Mouse (Mus musculus): Measurements from ENCODE around the gene Mcrs1. TPM values are rescaled to one million over a fixed set of nuclear protein-coding genes. Genes with fewer than 3 reads are reported as not detected.

Gene Mcrs1
- polyA plus RNA-seq, 1 experiment from 2014 or later = 174 TPM

DNA sequence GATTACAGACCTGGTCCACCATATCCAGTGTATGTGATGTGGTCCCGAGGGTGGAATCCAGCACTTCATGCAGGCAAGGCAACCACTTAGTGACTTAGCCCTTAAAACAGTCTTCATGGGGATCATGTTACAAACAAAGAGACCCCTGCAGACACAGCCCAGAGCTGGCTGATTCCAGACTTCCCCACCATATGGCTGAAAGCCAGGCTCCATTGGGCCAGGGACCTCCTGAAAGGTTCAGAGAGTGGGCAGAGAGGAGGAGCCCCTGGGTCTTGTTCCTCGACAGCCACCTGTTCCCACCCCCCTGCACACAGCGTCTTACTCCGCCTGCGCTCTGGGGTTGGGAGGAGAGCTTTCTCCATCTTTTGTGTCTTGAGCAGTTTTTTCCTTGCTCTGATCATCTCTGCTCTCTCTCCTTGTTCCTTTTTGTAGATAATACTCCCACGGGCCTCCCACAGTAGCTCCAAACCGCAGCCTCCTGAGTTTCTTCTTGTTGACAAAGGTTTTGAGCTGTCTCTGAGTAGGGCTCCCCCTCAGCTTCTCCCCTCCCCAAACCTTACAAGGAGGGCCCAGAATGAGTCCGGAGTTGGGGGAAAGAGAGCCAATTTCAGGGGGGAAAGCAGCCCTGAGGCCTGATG is 30.3 kb downstream of the Mcrs1 start:
- DNase-seq (ENCODE audit: low spot score) = no peak
- Histone ChIP-seq H3K36me3 (no peaks in the 10 kb centered on the region), H3K4me3 (no peak overlapping the region), H3K27ac (no peak overlapping the region), H3K9me3 (no peaks in the 10 kb centered on the region), H3K27me3 (ENCODE audit: insufficient read depth, poor library complexity, severe bottlenecking) (peaks cover 73% of the 10 kb centered on the region), H3K4me1 (peaks cover 40% of the 10 kb centered on the region)
- WGBS = 8% methylated on average over 8 of the region's 8 CpGs

DNA sequence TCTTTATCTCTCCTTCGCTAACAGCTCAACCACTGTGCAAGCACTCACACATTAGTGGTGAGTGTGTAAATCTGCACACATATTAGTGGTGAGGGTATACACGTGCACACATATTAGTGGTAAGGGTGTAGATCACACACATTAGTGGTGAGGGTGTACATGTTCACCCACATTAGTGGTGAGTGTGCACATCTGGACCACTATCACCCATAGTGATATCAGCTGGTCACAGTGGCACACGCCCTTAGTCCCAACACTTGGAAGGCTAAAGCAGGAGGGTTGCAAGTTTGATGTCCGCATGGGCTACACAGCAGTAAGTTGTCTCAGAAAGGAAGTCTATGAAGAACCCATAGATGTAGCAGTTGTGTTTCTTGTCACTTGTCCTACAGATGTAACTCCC is 34.1 kb downstream of the Mcrs1 start:
- DNase-seq (ENCODE audit: low spot score) = no peak
- H3K27me3 ChIP-seq (ENCODE audit: insufficient read depth, poor library complexity, severe bottlenecking) = peaks cover 35% of the 10 kb centered on the region
- no peak overlapping the region for H3K4me3 ChIP-seq
- WGBS = 79% methylated on average over 4 of the region's 4 CpGs
- no peaks in the 10 kb centered on the region for H3K9me3 ChIP-seq
- 0 out of 2 replicates have a peak, but pooled peaks cover 11% of the 10 kb centered on the region for H3K4me1 ChIP-seq
- H3K27ac ChIP-seq = no peak overlapping the region
- H3K36me3 ChIP-seq = peaks cover 22% of the 10 kb centered on the region

DNA sequence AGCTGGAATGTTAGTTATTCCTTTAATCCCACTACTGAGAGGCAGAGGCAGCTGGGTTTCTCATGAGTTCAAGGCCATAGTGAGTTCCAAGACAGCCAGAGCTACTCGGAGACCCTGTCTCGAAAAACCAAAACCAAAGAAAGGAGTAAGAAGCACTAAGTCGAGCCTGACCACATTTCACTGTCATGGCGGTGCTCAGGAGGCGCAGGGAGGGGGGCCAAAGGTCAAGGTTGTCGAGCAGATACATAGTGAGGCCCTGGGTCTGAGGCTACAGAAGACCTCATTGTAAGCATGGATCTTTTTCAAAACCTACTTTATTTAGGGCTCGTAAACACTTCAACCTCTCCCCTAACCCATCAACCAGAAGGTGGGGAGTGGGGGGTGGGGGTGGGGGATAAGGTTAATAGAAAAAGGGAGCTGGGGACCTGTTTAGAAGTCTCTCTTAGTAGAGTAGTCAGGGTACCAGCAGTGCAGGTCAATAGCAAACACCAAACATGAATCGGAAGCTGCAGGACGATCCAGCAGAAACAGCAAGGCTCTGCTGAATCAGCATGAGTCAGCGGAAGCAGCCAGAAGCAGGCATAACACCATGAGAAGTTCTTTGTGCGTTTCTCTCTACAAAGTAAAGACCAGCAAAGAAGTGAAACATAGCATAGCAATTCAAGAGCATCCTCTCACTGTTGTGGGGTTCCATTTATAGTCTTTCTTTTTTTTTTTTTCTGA is 35.9 kb downstream of the Mcrs1 start:
- H3K4me3 ChIP-seq = no peak overlapping the region
- H3K36me3 ChIP-seq = peaks cover 39% of the 10 kb centered on the region
- H3K4me1 ChIP-seq = 0 out of 2 replicates have a peak, but pooled peaks cover 5% of the 10 kb centered on the region
- DNase-seq (ENCODE audit: low spot score) = no peak
- no peak overlapping the region for H3K27ac ChIP-seq
- H3K9me3 ChIP-seq = no peaks in the 10 kb centered on the region
- 84% methylated on average over 11 of the region's 11 CpGs for WGBS
- peaks cover 18% of the 10 kb centered on the region for H3K27me3 ChIP-seq (ENCODE audit: insufficient read depth, poor library complexity, severe bottlenecking)

DNA sequence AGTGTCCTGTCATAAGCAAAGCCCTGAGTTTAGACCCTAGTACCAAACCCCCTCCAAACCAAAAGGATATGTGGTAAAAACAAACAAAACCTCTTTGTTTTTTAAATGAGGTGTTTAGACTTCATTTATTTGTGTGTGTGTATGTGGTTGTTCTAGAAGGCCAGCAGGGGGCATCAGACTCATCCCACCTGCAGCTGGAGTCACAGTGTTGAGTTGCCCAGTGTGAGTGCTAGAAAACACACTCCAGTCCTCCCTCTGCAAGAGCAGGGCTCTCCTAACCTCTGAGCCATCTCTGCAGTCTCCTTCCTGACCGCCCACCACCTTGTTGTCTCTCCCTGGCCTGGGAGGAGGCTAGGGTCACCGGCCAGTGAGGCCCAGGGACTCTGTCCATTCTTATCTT is 36.8 kb downstream of the Mcrs1 start:
- WGBS = 65% methylated on average over 2 of the region's 2 CpGs
- H3K27ac ChIP-seq = no peak overlapping the region
- H3K4me1 ChIP-seq = 0 out of 2 replicates have a peak, but pooled peaks cover 5% of the 10 kb centered on the region
- no peak overlapping the region for H3K4me3 ChIP-seq
- no peak for DNase-seq (ENCODE audit: low spot score)
- H3K27me3 ChIP-seq (ENCODE audit: insufficient read depth, poor library complexity, severe bottlenecking) = peaks cover 8% of the 10 kb centered on the region
- H3K9me3 ChIP-seq = no peaks in the 10 kb centered on the region
- peaks cover 49% of the 10 kb centered on the region for H3K36me3 ChIP-seq

DNA sequence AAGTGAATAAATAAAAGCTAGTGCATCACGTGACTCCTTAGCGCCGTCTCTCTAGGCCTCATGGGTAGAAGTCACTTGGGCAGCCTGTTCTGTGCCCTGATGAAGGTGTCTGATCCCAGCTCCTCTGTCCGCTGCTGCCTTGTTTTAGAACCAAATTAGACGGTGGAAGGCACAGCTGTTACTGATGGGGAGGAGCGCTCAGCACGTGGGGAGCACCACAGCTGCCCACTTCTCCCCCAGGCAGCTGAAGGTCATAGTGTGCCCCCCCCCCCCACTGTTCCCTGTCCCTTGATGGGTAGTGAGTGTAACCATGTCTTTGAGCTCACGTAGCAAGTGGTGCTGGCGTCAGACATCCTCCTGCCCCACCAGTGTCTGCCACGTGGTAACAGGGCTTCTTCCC is 38.6 kb downstream of the Mcrs1 start:
- no peak for DNase-seq (ENCODE audit: low spot score)
- H3K36me3 ChIP-seq = peaks cover 66% of the 10 kb centered on the region
- H3K4me1 ChIP-seq = 0 out of 2 replicates have a peak, but pooled peaks cover 5% of the 10 kb centered on the region
- no peak overlapping the region for H3K27ac ChIP-seq
- WGBS = 86% methylated on average over 10 of the region's 10 CpGs
- H3K27me3 ChIP-seq (ENCODE audit: insufficient read depth, poor library complexity, severe bottlenecking) = no peaks in the 10 kb centered on the region
- H3K9me3 ChIP-seq = no peaks in the 10 kb centered on the region
- no peak overlapping the region for H3K4me3 ChIP-seq

DNA sequence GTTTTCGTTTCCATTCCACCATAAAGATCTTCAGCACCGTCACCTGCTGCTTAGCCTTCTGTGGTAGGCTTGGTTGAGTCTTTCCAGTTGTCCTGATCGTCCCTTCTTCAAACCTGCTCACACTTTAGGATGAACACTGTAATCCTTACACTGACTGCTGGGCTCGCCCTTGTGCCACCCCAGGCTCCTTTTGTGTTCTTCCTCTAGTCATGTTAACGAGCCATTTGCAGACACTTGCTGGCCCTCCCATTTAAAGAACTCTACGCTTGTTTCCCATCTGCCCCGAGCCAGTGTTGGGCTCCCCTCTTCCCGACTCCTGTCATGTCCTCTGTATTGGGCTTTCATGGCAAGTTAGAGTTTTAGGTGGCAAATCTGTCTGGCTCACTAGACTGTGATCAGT is 45.8 kb downstream of the Mcrs1 start:
- Histone ChIP-seq H3K27ac (no peak overlapping the region), H3K9me3 (no peaks in the 10 kb centered on the region), H3K27me3 (ENCODE audit: insufficient read depth, poor library complexity, severe bottlenecking) (no peaks in the 10 kb centered on the region), H3K36me3 (peaks cover 84% of the 10 kb centered on the region), H3K4me1 (0 out of 2 replicates have a peak, but pooled peaks cover 3% of the 10 kb centered on the region), H3K4me3 (no peak overlapping the region)
- 83% methylated on average over 8 of the region's 8 CpGs for WGBS
- no peak for DNase-seq (ENCODE audit: low spot score)

- Histone ChIP-seq H3K9me3 (no peaks in the 10 kb centered on the region), H3K36me3 (peaks cover 72% of the 10 kb centered on the region), H3K4me3 (no peak overlapping the region), H3K27me3 (ENCODE audit: insufficient read depth, poor library complexity, severe bottlenecking) (no peaks in the 10 kb centered on the region), H3K4me1 (no peaks in the 10 kb centered on the region), H3K27ac (no peak overlapping the region)
- no peak for DNase-seq (ENCODE audit: low spot score)
These were observed 53.0 kb downstream of the Mcrs1 start for GRCm38 (mm10) chr15:99198761-99199160.

GRCm38 (mm10) chr15:99195043-99195442 is 56.7 kb downstream of the Mcrs1 start:
- no peaks in the 10 kb centered on the region for H3K4me1 ChIP-seq
- no peak for DNase-seq (ENCODE audit: low spot score)
- H3K27ac ChIP-seq = no peak overlapping the region
- no peaks in the 10 kb centered on the region for H3K9me3 ChIP-seq
- no peaks in the 10 kb centered on the region for H3K27me3 ChIP-seq (ENCODE audit: insufficient read depth, poor library complexity, severe bottlenecking)
- peaks cover 71% of the 10 kb centered on the region for H3K36me3 ChIP-seq
- no peak overlapping the region for H3K4me3 ChIP-seq
- WGBS = 90% methylated on average over 6 of the region's 6 CpGs

DNA sequence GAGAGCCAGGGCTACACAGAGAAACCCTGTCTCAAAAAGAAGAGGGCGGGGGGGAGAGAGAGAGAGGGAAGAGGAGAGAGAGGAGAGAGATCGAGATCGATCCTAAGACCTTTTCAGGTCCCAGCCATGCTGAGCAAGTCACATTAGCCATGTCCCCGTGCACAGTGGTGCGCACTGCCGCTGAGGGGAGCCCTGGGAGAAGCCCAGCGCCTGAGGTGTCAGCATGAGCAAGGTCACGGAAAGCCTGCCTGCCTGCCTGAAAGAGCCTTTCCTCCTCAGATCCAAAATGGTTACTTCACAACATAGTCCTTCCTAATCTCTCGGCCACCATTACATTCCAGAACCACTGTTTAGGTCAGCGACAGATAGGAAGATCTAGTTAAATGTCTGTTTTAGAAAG is 57.4 kb downstream of the Mcrs1 start:
- no peaks in the 10 kb centered on the region for H3K4me1 ChIP-seq
- 83% methylated on average over 10 of the region's 10 CpGs for WGBS
- DNase-seq (ENCODE audit: low spot score) = no peak
- H3K27me3 ChIP-seq (ENCODE audit: insufficient read depth, poor library complexity, severe bottlenecking) = no peaks in the 10 kb centered on the region
- H3K4me3 ChIP-seq = no peak overlapping the region
- H3K36me3 ChIP-seq = peaks cover 71% of the 10 kb centered on the region
- no peaks in the 10 kb centered on the region for H3K9me3 ChIP-seq
- no peak overlapping the region for H3K27ac ChIP-seq

Other genes starting within 250 kb of the Mcrs1 start
- 172 and 183 TPM in 2 replicates for gene Tuba1c, start 222.1 kb downstream of the Mcrs1 start, polyA plus RNA-seq (2016; fragmentation: Nextera tagmentation; extraction: Ambion mirVana)
- gene Prph, start 196.8 kb downstream of the Mcrs1 start, polyA plus RNA-seq (2016; fragmentation: Nextera tagmentation; extraction: Ambion mirVana) = 0.36 and 1.1 TPM in 2 replicates
- 35.7 TPM in 2 replicates for gene Troap, start 177.4 kb downstream of the Mcrs1 start, polyA plus RNA-seq (2016; fragmentation: Nextera tagmentation; extraction: Ambion mirVana)
- 0.12 and 0.20 TPM in 2 replicates for gene C1ql4, start 164.1 kb downstream of the Mcrs1 start, polyA plus RNA-seq (2016; fragmentation: Nextera tagmentation; extraction: Ambion mirVana)
- gene Dnajc22, start 158.8 kb downstream of the Mcrs1 start, polyA plus RNA-seq (2016; fragmentation: Nextera tagmentation; extraction: Ambion mirVana) = 2.7 and 7.5 TPM in 2 replicates
- gene Spats2, start 126.0 kb downstream of the Mcrs1 start, polyA plus RNA-seq (2016; fragmentation: Nextera tagmentation; extraction: Ambion mirVana) = 42.1 and 58.5 TPM in 2 replicates
- gene Kcnh3, start 27.1 kb downstream of the Mcrs1 start, polyA plus RNA-seq (2016; fragmentation: Nextera tagmentation; extraction: Ambion mirVana) = 0.27 and 0.28 TPM in 2 replicates
- gene Prpf40b, start 43.1 kb upstream of the Mcrs1 start, polyA plus RNA-seq (2016; fragmentation: Nextera tagmentation; extraction: Ambion mirVana) = 40.0 and 54.7 TPM in 2 replicates
- gene Fam186b, start 43.9 kb upstream of the Mcrs1 start, polyA plus RNA-seq (2016; fragmentation: Nextera tagmentation; extraction: Ambion mirVana) = 0.19 and 0.37 TPM in 2 replicates
- 14.3 and 17.5 TPM in 2 replicates for gene Fmnl3, start 118.5 kb upstream of the Mcrs1 start, polyA plus RNA-seq (2016; fragmentation: Nextera tagmentation; extraction: Ambion mirVana)
- gene Tmbim6, start 140.9 kb upstream of the Mcrs1 start, polyA plus RNA-seq (2016; fragmentation: Nextera tagmentation; extraction: Ambion mirVana) = 295 and 308 TPM in 2 replicates
- gene Nckap5l, start 205.8 kb upstream of the Mcrs1 start, polyA plus RNA-seq (2016; fragmentation: Nextera tagmentation; extraction: Ambion mirVana) = 10.7 and 12.8 TPM in 2 replicates
- 11.8 and 13.7 TPM in 2 replicates for gene Bcdin3d, start 222.8 kb upstream of the Mcrs1 start, polyA plus RNA-seq (2016; fragmentation: Nextera tagmentation; extraction: Ambion mirVana)